Mouse (Mus musculus) heart, embryonic 15.5 days (tissue): ENCODE measurements around the gene Sema3f. TPM values are rescaled to one million over a fixed set of nuclear protein-coding genes. Genes with fewer than 3 reads are reported as not detected.
A peak's percentile ranks its signal among the peaks of the same experiment; 100 is the strongest.

Source experiments
- ATAC-seq: fragments of 200-750 bp; cut with Nextera tagmentation; replicated peaks from 2 replicates; pipeline ENCODE4 v1.8.0; 2017; ENCODE audit warnings: low read depth, moderate TSS enrichment; ENCODE audit not compliant: insufficient number of reproducible peaks, insufficient read depth, low FRiP score
- H3K27ac ChIP-seq: fragments of 300-500 bp; sonication (generic); 2 replicates; pipeline ENCODE4 v1.5.1; 2015; ENCODE audit warnings: mild to moderate bottlenecking, inconsistent platforms
- H3K27me3 ChIP-seq: fragments of 300-500 bp; sonication (generic); 2 replicates; pipeline ENCODE4 v1.6.1; 2015; ENCODE audit warnings: inconsistent platforms
- H3K36me3 ChIP-seq: fragments of 300-500 bp; sonication (generic); 2 replicates; pipeline ENCODE4 v1.6.1; 2015; ENCODE audit warnings: mild to moderate bottlenecking, inconsistent platforms
- H3K4me1 ChIP-seq: fragments of 300-500 bp; sonication (generic); replicated peaks from 2 replicates; pipeline ENCODE4 v1.6.1; 2015; ENCODE audit warnings: inconsistent platforms
- H3K4me2 ChIP-seq: fragments of 300-500 bp; sonication (generic); 2 replicates; pipeline ENCODE4 v1.6.1; 2015; ENCODE audit warnings: inconsistent platforms, mild to moderate bottlenecking, moderate library complexity
- H3K4me3 ChIP-seq: fragments of 300-500 bp; sonication (generic); 2 replicates; pipeline ENCODE4 v1.5.1; 2015; ENCODE audit warnings: mild to moderate bottlenecking, inconsistent platforms
- H3K9ac ChIP-seq: fragments of 300-500 bp; sonication (generic); 2 replicates; pipeline ENCODE4 v1.6.1; 2015; ENCODE audit warnings: mild to moderate bottlenecking, inconsistent platforms
- H3K9me3 ChIP-seq: fragments of 300-500 bp; sonication (generic); replicated peaks from 2 replicates; pipeline ENCODE4 v1.6.1; 2016; ENCODE audit warnings: inconsistent platforms
- WGBS: fragments of 180-500 bp; shearing (Covaris S2); methylation state at CpG from one replicate; pipeline ENCODE4 v1.1.7; 2015; ENCODE audit warnings: mixed read lengths; 5-methylcytosine and 5-hydroxymethylcytosine counted together
- polyA plus RNA-seq: library from polyadenylated mRNA; unstranded; fragments of >200 nt; fragmentation: Nextera tagmentation; extraction: Ambion mirVana; gene quantifications from 2 replicates; pipeline ENCODE4 v1.2.1, GENCODE M21; 2015

Sema3f gene
- polyA plus RNA-seq, 1 experiment from 2014 or later, result 4.1 TPM

DNA sequence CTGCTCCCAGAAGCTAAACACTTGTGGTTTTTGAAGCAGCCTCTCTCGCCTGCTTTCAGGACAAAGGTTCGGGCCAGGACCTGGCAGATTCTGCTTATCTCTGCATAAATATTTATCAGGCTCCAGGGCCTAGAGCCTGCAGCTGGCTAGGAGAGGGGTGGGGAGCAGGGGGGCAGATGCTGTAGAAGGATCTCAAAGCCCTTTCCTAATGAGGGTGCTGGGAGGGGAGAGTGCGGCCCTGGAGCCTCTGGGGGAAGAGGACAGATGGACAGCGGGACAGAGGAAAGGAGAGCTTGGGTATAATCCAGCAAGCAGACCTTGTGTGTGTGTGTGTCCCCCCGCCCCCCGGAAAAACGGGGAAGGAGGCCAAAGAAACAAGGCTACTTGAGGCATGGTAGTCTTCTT lies 24.3 kb upstream of the Sema3f start:
- peaks cover 12% of the 10 kb centered on the region for H3K36me3 ChIP-seq
- no peak for ATAC-seq
- WGBS, result 28% methylated on average over 7 of the region's 7 CpGs
- H3K4me3 ChIP-seq, result no peak overlapping the region
- no peak overlapping the region for H3K9ac ChIP-seq
- H3K27ac ChIP-seq, result no peak overlapping the region
- H3K4me2 ChIP-seq, result no peak overlapping the region
- peaks cover 27% of the 10 kb centered on the region for H3K27me3 ChIP-seq
- H3K9me3 ChIP-seq, result no peaks in the 10 kb centered on the region
- peaks cover 24% of the 10 kb centered on the region for H3K4me1 ChIP-seq

DNA sequence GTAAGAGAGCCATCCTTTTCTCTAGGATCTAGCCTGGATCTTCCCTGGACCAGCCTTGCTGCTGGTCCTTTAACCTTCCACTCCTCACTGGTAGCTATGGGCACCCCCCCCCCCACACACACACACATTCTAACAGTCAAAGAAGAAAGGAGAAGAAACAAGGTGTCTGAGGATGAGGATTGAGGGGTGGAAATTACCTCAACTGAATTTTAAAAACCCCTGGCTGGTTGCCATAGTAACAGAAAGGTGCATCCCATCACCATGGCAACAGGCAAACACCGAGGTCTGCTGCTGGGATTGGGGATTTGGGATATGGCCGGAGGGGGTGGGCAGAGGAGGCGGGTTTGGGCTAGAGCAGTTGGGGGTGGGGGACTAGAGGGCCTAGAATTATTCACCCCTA lies 19.4 kb upstream of the Sema3f start:
- WGBS, result 61% methylated on average over 3 of the region's 3 CpGs
- H3K27me3 ChIP-seq, result peaks cover 6% of the 10 kb centered on the region
- no peak for ATAC-seq
- no peak overlapping the region for H3K27ac ChIP-seq
- H3K36me3 ChIP-seq, result no peaks in the 10 kb centered on the region
- no peak overlapping the region for H3K4me3 ChIP-seq
- H3K4me1 ChIP-seq, result peaks cover 6% of the 10 kb centered on the region; the same call in 1 of the 2 replicates
- no peak overlapping the region for H3K4me2 ChIP-seq
- H3K9ac ChIP-seq, result no peak overlapping the region
- no peaks in the 10 kb centered on the region for H3K9me3 ChIP-seq

DNA sequence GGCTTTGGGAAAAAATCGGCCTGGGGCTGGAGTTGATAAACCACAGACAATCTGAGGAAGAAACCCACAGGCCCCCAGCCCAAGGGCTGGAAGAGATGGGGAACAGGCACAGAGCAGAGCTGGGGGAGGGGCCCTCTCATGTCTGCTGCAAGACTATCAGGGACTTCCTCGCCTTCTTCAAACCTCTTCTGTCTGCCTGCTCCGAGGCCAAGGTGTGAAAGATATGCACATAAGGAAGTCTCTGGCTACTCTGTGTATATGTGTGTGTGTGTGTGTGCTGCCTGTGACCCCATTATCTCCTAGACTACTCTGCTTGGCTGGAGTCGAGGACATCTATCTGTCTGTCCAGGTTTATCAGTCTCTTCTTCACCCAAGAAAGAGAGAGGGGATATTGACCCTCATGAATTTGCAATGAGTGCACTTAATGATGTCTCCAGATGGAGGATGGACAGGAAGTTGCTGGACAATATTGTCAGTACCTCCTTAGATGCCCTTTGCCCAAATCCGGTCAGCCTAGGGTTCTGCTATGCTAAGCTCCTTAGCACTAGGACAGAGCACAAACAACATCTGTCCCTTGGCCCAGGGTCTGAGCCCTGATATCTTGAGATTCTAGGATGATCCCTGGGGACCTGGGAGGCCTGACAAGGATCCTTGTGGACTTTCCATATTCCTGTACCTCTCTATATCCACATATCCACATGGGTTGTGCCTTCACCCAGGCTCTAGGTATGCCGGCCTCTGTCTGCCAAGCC lies 18.8 kb upstream of the Sema3f start:
- Histone ChIP-seq H3K4me1 (peaks cover 9% of the 10 kb centered on the region), H3K9ac (no peak overlapping the region), H3K4me3 (no peak overlapping the region), H3K27me3 (peaks cover 1% of the 10 kb centered on the region; the same call in 1 of the 2 replicates), H3K4me2 (no peak overlapping the region), H3K27ac (no peak overlapping the region), H3K9me3 (no peaks in the 10 kb centered on the region), H3K36me3 (no peaks in the 10 kb centered on the region)
- no peak for ATAC-seq
- 42% methylated on average over 6 of the region's 6 CpGs for WGBS

DNA sequence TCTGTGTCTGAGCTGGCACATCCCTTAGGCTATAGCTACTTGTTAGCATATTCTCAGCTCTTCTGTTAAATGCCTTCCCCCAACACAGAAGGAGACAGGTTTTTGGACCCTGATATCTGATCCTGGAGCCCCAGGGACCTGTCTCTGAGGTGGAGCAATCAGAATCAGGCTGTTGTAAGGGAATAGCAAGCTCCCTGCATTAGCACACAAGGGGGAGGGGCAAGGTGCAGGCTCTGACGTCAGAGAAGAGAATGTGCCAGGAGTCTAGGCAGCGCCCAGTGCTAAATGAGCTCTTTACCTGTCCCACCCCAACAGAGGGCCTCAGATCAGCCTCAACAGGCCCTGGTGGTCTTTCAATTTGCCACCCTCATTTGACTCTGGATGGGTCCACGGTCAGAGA lies 16.8 kb upstream of the Sema3f start:
- Histone ChIP-seq H3K4me2 (no peak overlapping the region), H3K36me3 (no peaks in the 10 kb centered on the region), H3K4me3 (no peak overlapping the region), H3K9ac (no peak overlapping the region), H3K27ac (no peak overlapping the region), H3K4me1 (peaks cover 21% of the 10 kb centered on the region), H3K27me3 (peaks cover 2% of the 10 kb centered on the region; the same call in 1 of the 2 replicates), H3K9me3 (no peaks in the 10 kb centered on the region)
- 46% methylated on average over 3 of the region's 3 CpGs for WGBS
- ATAC-seq, result no peak

DNA sequence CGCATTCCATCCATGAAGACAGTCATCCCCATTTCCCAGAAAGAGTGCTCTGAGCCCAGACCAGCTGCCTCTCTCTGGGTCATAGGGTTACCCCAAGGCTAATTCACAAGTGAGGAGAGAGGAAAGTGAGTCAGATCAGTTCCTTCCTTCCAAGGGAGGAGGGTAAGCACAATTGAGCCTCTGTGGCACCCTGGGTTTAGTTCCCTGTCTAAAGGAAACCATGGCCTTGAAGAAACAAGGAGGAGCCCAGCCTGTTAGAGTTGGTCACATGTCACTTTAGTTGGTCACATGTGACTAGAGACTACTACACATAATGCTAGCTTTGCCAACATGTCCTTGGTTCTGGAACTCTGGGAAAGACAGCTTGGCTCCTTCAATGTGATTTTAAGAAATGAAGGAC lies 14.5 kb upstream of the Sema3f start:
- peaks cover 21% of the 10 kb centered on the region for H3K4me1 ChIP-seq
- H3K27ac ChIP-seq, result peak overlapping the region; percentile 69

DNA sequence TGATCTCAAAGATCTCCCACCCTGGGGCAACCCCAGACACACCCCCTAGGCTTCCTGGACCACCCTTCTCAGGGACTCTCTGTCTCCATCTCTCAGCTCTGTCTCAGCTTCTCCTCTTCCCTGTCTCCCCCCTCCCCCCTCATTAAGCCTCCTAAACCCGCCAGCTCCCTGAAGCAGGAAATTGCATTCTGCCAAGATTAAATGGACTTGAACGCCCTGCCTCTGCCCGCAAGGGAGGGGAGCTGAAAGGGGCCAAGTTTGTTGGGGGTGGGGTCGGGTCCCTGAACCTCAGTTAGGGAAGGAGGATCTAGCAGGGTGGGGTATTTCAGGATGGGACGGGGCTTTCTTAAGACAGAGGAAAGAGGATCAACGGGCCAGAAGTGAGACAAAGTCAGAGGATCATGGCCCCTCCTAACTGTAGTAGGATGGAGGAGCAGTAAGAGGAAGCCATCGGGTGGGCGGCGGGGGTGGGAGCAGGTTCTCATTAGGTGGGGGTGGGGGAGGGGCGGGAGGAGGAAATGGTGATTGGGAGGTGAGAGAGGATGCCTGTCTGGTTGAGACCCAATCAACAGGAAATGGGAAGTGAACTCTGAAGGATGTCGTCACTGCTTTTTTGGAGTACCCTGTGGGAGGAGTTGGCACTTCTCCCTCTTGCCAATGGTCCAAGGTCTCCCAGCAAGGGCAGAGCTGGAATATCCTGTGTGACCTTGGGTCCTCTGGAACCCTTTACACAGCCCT lies 13.7 kb upstream of the Sema3f start:
- H3K9ac ChIP-seq, result no peak overlapping the region
- H3K4me1 ChIP-seq, result peaks cover 21% of the 10 kb centered on the region
- H3K9me3 ChIP-seq, result no peaks in the 10 kb centered on the region
- H3K4me2 ChIP-seq, result peak overlapping the region; percentile 46
- peak overlapping the region; percentile 69 for H3K27ac ChIP-seq
- H3K36me3 ChIP-seq, result no peaks in the 10 kb centered on the region
- H3K27me3 ChIP-seq, result peaks cover 6% of the 10 kb centered on the region; the same call in 1 of the 2 replicates
- 4% methylated on average over 11 of the region's 11 CpGs for WGBS
- peak; percentile 37 for ATAC-seq
- H3K4me3 ChIP-seq, result 0 out of 2 replicates have a peak overlapping the region, but pooled peaks have one; percentile 5

More for the DNA sequence above, 14.5 kb upstream of the Sema3f start:
- no peak overlapping the region for H3K4me3 ChIP-seq
- no peaks in the 10 kb centered on the region for H3K9me3 ChIP-seq
- no peaks in the 10 kb centered on the region for H3K36me3 ChIP-seq
- ATAC-seq, result no peak
- H3K27me3 ChIP-seq, result peaks cover 6% of the 10 kb centered on the region; the same call in 1 of the 2 replicates
- WGBS, result 79% methylated on average over 1 of the region's 1 CpGs
- no peak overlapping the region for H3K9ac ChIP-seq
- no peak overlapping the region for H3K4me2 ChIP-seq

DNA sequence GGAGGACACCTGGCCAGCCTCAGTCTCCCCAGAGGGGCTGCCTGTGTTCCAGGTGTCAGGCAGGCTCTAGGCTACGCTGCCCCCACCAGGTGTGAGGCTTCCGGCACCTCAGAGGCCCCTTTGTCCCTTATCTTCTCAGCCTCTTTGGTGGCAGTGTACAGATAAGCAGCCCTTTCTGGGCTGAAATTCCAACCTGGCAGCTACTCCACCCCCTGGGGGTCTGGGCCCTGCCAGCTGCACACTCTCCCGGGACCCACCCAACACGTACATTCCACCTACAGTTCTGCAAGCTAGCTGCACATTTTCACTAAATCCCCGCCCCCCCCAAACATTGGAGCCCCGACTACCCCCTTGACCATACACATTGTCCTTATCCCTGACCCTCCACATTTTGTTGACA lies 13.0 kb upstream of the Sema3f start:
- no peak for ATAC-seq
- H3K36me3 ChIP-seq, result no peaks in the 10 kb centered on the region
- no peaks in the 10 kb centered on the region for H3K9me3 ChIP-seq
- no peak overlapping the region for H3K9ac ChIP-seq
- H3K4me1 ChIP-seq, result peaks cover 21% of the 10 kb centered on the region
- no peak overlapping the region for H3K4me3 ChIP-seq
- peak overlapping the region; percentile 46; the same call in 1 of the 2 replicates for H3K4me2 ChIP-seq
- H3K27me3 ChIP-seq, result peaks cover 6% of the 10 kb centered on the region; the same call in 1 of the 2 replicates
- 16% methylated on average over 6 of the region's 6 CpGs for WGBS
- peak overlapping the region; percentile 69; the same call in 1 of the 2 replicates for H3K27ac ChIP-seq

DNA sequence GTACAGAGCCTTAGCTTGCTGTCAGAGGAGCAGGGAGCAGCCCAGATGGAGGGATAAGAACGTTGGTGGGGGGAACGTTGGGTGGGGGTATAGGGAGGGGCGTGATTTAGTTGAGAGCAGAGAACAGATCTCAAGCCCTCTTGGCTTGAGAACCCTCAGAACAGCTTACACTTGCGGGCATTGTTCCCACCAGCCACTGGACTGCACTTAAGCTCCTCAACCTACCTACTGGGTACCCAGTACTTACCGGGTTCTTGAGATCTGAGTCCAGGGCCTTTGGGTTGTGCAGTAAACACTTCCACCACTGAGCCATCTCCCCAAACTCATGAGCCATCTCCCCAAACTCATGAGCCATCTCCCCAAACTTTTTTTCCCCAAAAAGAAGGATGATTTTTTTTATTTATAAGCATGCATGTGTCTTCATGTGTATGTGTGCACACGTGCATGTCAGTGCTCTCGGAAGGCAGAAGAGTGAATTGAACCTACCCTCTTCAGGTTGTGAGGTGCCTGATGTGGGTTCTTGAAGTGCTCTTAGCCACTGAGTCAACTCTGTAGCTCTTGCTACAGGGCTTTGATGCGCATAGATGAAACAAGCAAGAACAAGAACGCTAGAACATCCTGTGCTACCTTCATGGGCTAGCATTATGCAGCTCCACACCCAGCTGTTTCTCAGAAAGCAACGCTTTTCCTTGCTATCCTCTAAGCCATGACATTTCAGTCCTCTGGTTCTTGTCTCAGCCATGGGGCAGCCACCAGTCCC lies 8.7 kb upstream of the Sema3f start:
- ATAC-seq, result no peak
- peaks cover 26% of the 10 kb centered on the region for H3K4me1 ChIP-seq

DNA sequence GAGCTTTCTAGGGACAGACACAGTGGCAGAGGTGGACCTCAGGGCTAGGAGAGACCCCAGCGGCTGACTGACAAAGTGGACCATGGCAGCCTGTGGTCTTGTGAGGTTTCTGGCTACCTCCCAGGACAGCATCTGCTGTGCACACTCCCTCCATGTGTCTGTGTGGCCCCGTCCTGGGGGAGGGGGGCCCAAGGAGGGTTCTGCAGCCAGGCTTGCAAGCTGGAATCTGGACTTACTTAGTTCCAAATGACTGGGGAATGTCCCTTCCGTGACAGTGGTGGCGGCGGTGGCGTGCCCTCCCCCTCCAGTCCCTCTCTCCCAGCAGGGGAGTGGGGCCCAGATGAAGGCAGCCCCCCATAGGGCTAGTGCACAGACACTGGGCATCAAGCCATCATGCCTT lies 6.7 kb upstream of the Sema3f start:
- Histone ChIP-seq H3K4me2 (no peak overlapping the region), H3K4me3 (no peak overlapping the region), H3K27me3 (peaks cover 9% of the 10 kb centered on the region), H3K9me3 (no peaks in the 10 kb centered on the region), H3K4me1 (peaks cover 21% of the 10 kb centered on the region), H3K9ac (no peak overlapping the region), H3K27ac (no peak overlapping the region), H3K36me3 (no peaks in the 10 kb centered on the region)
- 35% methylated on average over 6 of the region's 6 CpGs for WGBS
- no peak for ATAC-seq

More for the DNA sequence above, 8.7 kb upstream of the Sema3f start:
- Histone ChIP-seq H3K9ac (no peak overlapping the region), H3K27me3 (peaks cover 12% of the 10 kb centered on the region), H3K9me3 (no peaks in the 10 kb centered on the region), H3K36me3 (no peaks in the 10 kb centered on the region), H3K4me2 (no peak overlapping the region), H3K4me3 (no peak overlapping the region), H3K27ac (no peak overlapping the region)
- 80% methylated on average over 10 of the region's 10 CpGs for WGBS

DNA sequence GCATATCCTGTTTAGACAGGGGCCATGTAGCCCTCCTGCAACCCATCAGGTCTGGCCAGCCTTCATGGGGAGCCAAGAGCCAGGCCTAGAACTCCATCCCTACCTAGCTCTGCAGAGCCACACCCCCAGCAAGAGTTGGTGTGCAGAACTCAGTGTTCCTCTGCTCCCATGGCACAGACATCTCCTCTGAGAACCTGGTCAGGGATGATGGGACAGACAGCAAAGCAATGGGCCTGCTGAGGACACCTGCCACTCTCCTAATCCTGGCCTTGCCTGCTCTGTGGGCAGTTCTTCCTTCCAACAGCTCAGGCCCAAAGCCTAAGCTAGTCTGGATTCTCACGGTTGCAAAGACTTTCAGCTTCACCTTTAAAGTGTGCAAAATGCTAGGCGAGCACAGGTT lies 5.4 kb upstream of the Sema3f start:
- no peak overlapping the region for H3K9ac ChIP-seq
- peaks cover 21% of the 10 kb centered on the region for H3K4me1 ChIP-seq
- no peak overlapping the region for H3K4me3 ChIP-seq
- H3K36me3 ChIP-seq, result no peaks in the 10 kb centered on the region
- no peak overlapping the region for H3K27ac ChIP-seq
- no peak overlapping the region for H3K4me2 ChIP-seq
- WGBS, result 96% methylated on average over 2 of the region's 2 CpGs
- no peaks in the 10 kb centered on the region for H3K9me3 ChIP-seq
- peaks cover 19% of the 10 kb centered on the region for H3K27me3 ChIP-seq
- no peak for ATAC-seq
